Mouse (Mus musculus): ENCODE data around the gene Hmgcl. TPM values are rescaled to one million over a fixed set of nuclear protein-coding genes. Genes with fewer than 3 reads are reported as not detected.

Gene Hmgcl
- total and polyA plus RNA-seq, 2 experiments = 187 to 266 TPM

DNA sequence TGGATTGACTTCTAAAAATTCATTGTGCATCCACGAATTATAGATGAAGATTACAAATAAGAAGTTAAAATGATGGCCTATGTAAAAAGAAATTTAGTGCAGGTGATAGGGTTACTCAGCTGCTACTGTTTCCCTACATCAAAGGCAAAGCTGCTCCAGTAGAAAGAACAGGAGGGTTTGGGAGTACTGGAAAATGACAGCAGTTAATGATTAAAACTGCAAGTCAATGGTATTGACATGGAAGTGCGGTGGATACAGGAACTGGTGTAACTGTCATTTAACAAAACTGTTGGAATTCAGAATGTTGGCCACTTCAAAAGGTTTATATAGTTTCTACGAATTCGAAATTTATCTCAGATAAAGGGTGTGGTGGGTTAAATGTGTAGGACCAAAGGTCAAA lies 48.9 kb downstream of the Hmgcl start:
- H3K4me3 ChIP-seq (ENCODE audit: insufficient read depth, low read depth, low read length) = no peak overlapping the region
- 0 out of 2 replicates have a peak overlapping the region, but pooled peaks have one; percentile 58 for H3K27ac ChIP-seq (replicated peaks; ENCODE audit: insufficient read depth, low read depth, low read length)
- no peak for TF ChIP-seq POLR2A (IDR thresholded peaks at IDR 0.05; ENCODE audit: extremely low read depth, insufficient read depth, low read length)
- TF ChIP-seq CTCF (IDR thresholded peaks at IDR 0.05; ENCODE audit: low read depth, low read length) = no peak
- no peaks in the 10 kb centered on the region for H3K27me3 ChIP-seq (ENCODE audit: control insufficient read depth, insufficient read depth, low read length)
- no peaks in the 10 kb centered on the region for H3K79me2 ChIP-seq (ENCODE audit: control insufficient read depth, insufficient read depth, low read length)
- DNase-seq (ENCODE audit: extremely low read depth, low read depth, low spot score) = peak; percentile 80
- peaks cover 9% of the 10 kb centered on the region; the same call in 1 of the 2 replicates for H3K4me1 ChIP-seq (ENCODE audit: control insufficient read depth, insufficient read depth, low read length)
- no peaks in the 10 kb centered on the region for H3K36me3 ChIP-seq (ENCODE audit: control insufficient read depth, insufficient read depth, low read length)
- H3K9ac ChIP-seq (ENCODE audit: low read depth, low read length) = no peak overlapping the region
- 28% methylated on average over 4 of the region's 4 CpGs for WGBS

DNA sequence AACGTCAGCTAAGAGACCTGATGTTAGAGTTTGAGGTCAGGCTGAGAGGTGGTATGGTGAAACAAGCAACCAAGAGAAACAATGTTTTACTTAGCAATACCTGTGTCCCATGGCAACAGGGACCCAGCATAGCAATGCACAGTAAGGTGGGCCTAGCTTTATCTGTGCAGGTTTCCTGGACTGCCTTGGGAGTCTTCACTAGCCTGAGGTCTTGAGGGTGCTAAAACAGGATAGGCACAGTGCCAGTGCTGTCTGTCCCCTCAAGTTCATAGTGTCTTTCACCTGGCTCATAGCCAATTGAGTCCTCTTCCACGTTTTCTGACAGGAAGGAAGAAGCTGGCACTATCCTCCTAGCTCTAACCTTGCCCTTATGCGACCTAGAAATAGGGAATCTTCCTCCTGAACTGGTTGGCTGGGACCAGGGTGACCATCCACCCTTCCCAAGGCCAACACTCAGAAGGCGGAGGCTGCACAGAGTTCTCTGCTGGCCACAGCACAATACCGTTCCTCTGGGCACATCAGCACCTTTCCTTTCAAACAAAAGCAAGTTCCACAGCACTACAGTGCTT lies 57.9 kb downstream of the Hmgcl start:
- Histone ChIP-seq H3K4me3 (ENCODE audit: insufficient read depth, low read depth, low read length) (no peak overlapping the region), H3K27me3 (ENCODE audit: control insufficient read depth, insufficient read depth, low read length) (no peaks in the 10 kb centered on the region), H3K9ac (ENCODE audit: low read depth, low read length) (no peak overlapping the region), H3K79me2 (ENCODE audit: control insufficient read depth, insufficient read depth, low read length) (no peaks in the 10 kb centered on the region), H3K36me3 (ENCODE audit: control insufficient read depth, insufficient read depth, low read length) (peaks cover 49% of the 10 kb centered on the region), H3K4me1 (ENCODE audit: control insufficient read depth, insufficient read depth, low read length) (peaks cover 7% of the 10 kb centered on the region), H3K27ac (replicated peaks; ENCODE audit: insufficient read depth, low read depth, low read length) (no peak overlapping the region; the same call in 1 of the 2 replicates)
- no peak for DNase-seq (ENCODE audit: extremely low read depth, low read depth, low spot score)
- TF ChIP-seq CTCF (IDR thresholded peaks at IDR 0.05; ENCODE audit: low read depth, low read length) (no peak), POLR2A (IDR thresholded peaks at IDR 0.05; ENCODE audit: extremely low read depth, insufficient read depth, low read length) (no peak)
- WGBS = 52% methylated on average over 5 of the region's 5 CpGs

- TF ChIP-seq POLR2A (IDR thresholded peaks at IDR 0.05; ENCODE audit: extremely low read depth, insufficient read depth, low read length) = no peak
- Histone ChIP-seq H3K79me2 (ENCODE audit: control insufficient read depth, insufficient read depth, low read length) (no peaks in the 10 kb centered on the region), H3K27me3 (ENCODE audit: control insufficient read depth, insufficient read depth, low read length) (no peaks in the 10 kb centered on the region), H3K9ac (ENCODE audit: low read depth, low read length) (no peak overlapping the region), H3K4me3 (ENCODE audit: insufficient read depth, low read depth, low read length) (no peak overlapping the region), H3K4me1 (ENCODE audit: control insufficient read depth, insufficient read depth, low read length) (peaks cover 9% of the 10 kb centered on the region), H3K36me3 (ENCODE audit: control insufficient read depth, insufficient read depth, low read length) (peaks cover 49% of the 10 kb centered on the region), H3K27ac (replicated peaks; ENCODE audit: insufficient read depth, low read depth, low read length) (no peak overlapping the region)
- peak; percentile 80 for DNase-seq (ENCODE audit: extremely low read depth, low read depth, low spot score)
- 40% methylated on average over 2 of the region's 2 CpGs for WGBS
These were observed 58.7 kb downstream of the Hmgcl start for GRCm38 (mm10) chr4:136004921-136005320.

DNA sequence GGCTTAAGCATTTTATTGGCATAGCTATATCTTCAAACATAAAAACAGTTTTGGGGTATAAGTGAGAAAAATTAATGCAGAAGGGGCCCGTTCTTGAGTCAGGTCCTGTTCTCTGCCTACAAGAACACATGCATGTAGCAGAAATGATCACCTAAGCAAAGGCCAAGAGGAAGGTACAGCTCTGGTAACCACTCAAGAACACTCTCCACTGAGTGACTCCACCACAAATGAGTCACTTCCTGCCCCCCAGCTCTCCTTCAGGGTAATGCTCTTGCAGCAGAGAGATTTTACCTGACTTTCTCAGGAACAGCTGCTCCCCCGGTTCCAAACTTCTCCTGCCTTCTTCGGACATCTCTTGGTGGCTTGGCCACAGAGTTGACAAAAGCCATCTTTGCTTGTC lies 60.6 kb downstream of the Hmgcl start:
- peaks cover 68% of the 10 kb centered on the region for H3K36me3 ChIP-seq (ENCODE audit: control insufficient read depth, insufficient read depth, low read length)
- 58% methylated on average over 3 of the region's 3 CpGs for WGBS
- no peak for TF ChIP-seq POLR2A (IDR thresholded peaks at IDR 0.05; ENCODE audit: extremely low read depth, insufficient read depth, low read length)
- TF ChIP-seq CTCF (IDR thresholded peaks at IDR 0.05; ENCODE audit: low read depth, low read length) = no peak

GRCm38 (mm10) chr4:136008782-136009447 lies 62.7 kb downstream of the Hmgcl start:
- TF ChIP-seq CTCF (IDR thresholded peaks at IDR 0.05; ENCODE audit: low read depth, low read length) (no peak), POLR2A (IDR thresholded peaks at IDR 0.05; ENCODE audit: extremely low read depth, insufficient read depth, low read length) (no peak)
- WGBS = 29% methylated on average over 8 of the region's 8 CpGs
- H3K36me3 ChIP-seq (ENCODE audit: control insufficient read depth, insufficient read depth, low read length) = peaks cover 59% of the 10 kb centered on the region
- no peaks in the 10 kb centered on the region for H3K27me3 ChIP-seq (ENCODE audit: control insufficient read depth, insufficient read depth, low read length)
- H3K9ac ChIP-seq (ENCODE audit: low read depth, low read length) = no peak overlapping the region
- peak; percentile 95 for DNase-seq (ENCODE audit: extremely low read depth, low read depth, low spot score)
- H3K79me2 ChIP-seq (ENCODE audit: control insufficient read depth, insufficient read depth, low read length) = no peaks in the 10 kb centered on the region
- no peak overlapping the region for H3K4me3 ChIP-seq (ENCODE audit: insufficient read depth, low read depth, low read length)
- peaks cover 16% of the 10 kb centered on the region for H3K4me1 ChIP-seq (ENCODE audit: control insufficient read depth, insufficient read depth, low read length)
- peak overlapping the region; percentile 80 for H3K27ac ChIP-seq (replicated peaks; ENCODE audit: insufficient read depth, low read depth, low read length)

More for the DNA sequence above, 60.6 kb downstream of the Hmgcl start:
- DNase-seq (ENCODE audit: extremely low read depth, low read depth, low spot score) = no peak
- H3K4me1 ChIP-seq (ENCODE audit: control insufficient read depth, insufficient read depth, low read length) = peaks cover 14% of the 10 kb centered on the region
- 0 out of 2 replicates have a peak overlapping the region, but pooled peaks have one; percentile 12 for H3K27ac ChIP-seq (replicated peaks; ENCODE audit: insufficient read depth, low read depth, low read length)
- no peaks in the 10 kb centered on the region for H3K79me2 ChIP-seq (ENCODE audit: control insufficient read depth, insufficient read depth, low read length)
- H3K27me3 ChIP-seq (ENCODE audit: control insufficient read depth, insufficient read depth, low read length) = no peaks in the 10 kb centered on the region
- no peak overlapping the region for H3K4me3 ChIP-seq (ENCODE audit: insufficient read depth, low read depth, low read length)
- no peak overlapping the region for H3K9ac ChIP-seq (ENCODE audit: low read depth, low read length)

DNA sequence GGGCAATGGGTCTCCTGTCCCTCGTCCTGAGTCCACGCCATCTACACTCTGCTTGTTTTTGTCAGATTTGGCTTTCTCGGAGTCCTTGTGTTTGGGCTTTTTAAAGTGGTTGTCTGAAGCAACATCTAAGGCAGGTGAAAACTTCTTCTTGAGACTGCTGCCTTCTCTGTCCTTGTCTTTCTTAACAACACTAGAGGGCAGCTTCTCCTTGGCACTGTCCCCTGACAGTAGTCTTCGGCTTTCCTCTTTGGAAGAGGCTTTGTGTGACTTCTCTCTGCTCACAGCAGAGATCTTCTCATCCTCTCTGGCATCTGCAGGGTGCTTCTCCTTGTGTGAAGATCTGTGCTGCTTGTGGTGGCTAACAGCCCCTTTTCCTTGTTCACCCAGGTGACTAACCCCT lies 64.3 kb downstream of the Hmgcl start:
- H3K9ac ChIP-seq (ENCODE audit: low read depth, low read length) = no peak overlapping the region
- H3K4me3 ChIP-seq (ENCODE audit: insufficient read depth, low read depth, low read length) = no peak overlapping the region
- peaks cover 9% of the 10 kb centered on the region; the same call in 1 of the 2 replicates for H3K79me2 ChIP-seq (ENCODE audit: control insufficient read depth, insufficient read depth, low read length)
- H3K36me3 ChIP-seq (ENCODE audit: control insufficient read depth, insufficient read depth, low read length) = peaks cover 51% of the 10 kb centered on the region
- no peak for DNase-seq (ENCODE audit: extremely low read depth, low read depth, low spot score)
- peaks cover 14% of the 10 kb centered on the region for H3K4me1 ChIP-seq (ENCODE audit: control insufficient read depth, insufficient read depth, low read length)
- 73% methylated on average over 4 of the region's 4 CpGs for WGBS
- no peaks in the 10 kb centered on the region for H3K27me3 ChIP-seq (ENCODE audit: control insufficient read depth, insufficient read depth, low read length)
- TF ChIP-seq CTCF (IDR thresholded peaks at IDR 0.05; ENCODE audit: low read depth, low read length) (no peak), POLR2A (IDR thresholded peaks at IDR 0.05; ENCODE audit: extremely low read depth, insufficient read depth, low read length) (no peak)
- peak overlapping the region; percentile 22; the same call in 1 of the 2 replicates for H3K27ac ChIP-seq (replicated peaks; ENCODE audit: insufficient read depth, low read depth, low read length)

Other genes starting within 250 kb of the Hmgcl start
- gene Il22ra1, start 218.3 kb upstream of the Hmgcl start, total RNA-seq (2014; rRNA removed) = 1.4 and 1.7 TPM in 2 replicates
- gene Il22ra1, start 218.3 kb upstream of the Hmgcl start, polyA plus RNA-seq (2012; rRNA removed) = 4.1 and 4.5 TPM in 2 replicates
- gene Myom3, start 186.7 kb upstream of the Hmgcl start, total RNA-seq (2014; rRNA removed) = under 0.01 and 0.46 TPM in 2 replicates
- gene Myom3, start 186.7 kb upstream of the Hmgcl start, polyA plus RNA-seq (2012; rRNA removed) = 0.09 and 0.12 TPM in 2 replicates
- gene Srsf10, start 90.7 kb upstream of the Hmgcl start, total RNA-seq (2014; rRNA removed) = 32.9 and 37.0 TPM in 2 replicates
- 31.3 and 36.4 TPM in 2 replicates for gene Srsf10, start 90.7 kb upstream of the Hmgcl start, polyA plus RNA-seq (2012; rRNA removed)
- 37.3 and 56.5 TPM in 2 replicates for gene Pnrc2, start 72.6 kb upstream of the Hmgcl start, total RNA-seq (2014; rRNA removed)
- 6.7 and 12.2 TPM in 2 replicates for gene Pnrc2, start 72.6 kb upstream of the Hmgcl start, polyA plus RNA-seq (2012; rRNA removed)
- 3.0 and 3.9 TPM in 2 replicates for gene Cnr2, start 51.1 kb upstream of the Hmgcl start, total RNA-seq (2014; rRNA removed)
- 1.4 and 2.1 TPM in 2 replicates for gene Cnr2, start 51.1 kb upstream of the Hmgcl start, polyA plus RNA-seq (2012; rRNA removed)
- 45.7 and 46.4 TPM in 2 replicates for gene Fuca1, start 25.7 kb upstream of the Hmgcl start, total RNA-seq (2014; rRNA removed)
- gene Fuca1, start 25.7 kb upstream of the Hmgcl start, polyA plus RNA-seq (2012; rRNA removed) = 54.9 and 58.7 TPM in 2 replicates
- gene Gale, start 17.3 kb downstream of the Hmgcl start, total RNA-seq (2014; rRNA removed) = 34.2 and 38.5 TPM in 2 replicates
- 32.0 and 33.6 TPM in 2 replicates for gene Gale, start 17.3 kb downstream of the Hmgcl start, polyA plus RNA-seq (2012; rRNA removed)
- 21.8 and 25.9 TPM in 2 replicates for gene Lypla2, start 26.2 kb downstream of the Hmgcl start, total RNA-seq (2014; rRNA removed)
- gene Lypla2, start 26.2 kb downstream of the Hmgcl start, polyA plus RNA-seq (2012; rRNA removed) = 113 and 116 TPM in 2 replicates
- gene Pithd1, start 40.8 kb downstream of the Hmgcl start, total RNA-seq (2014; rRNA removed) = 20.3 and 21.0 TPM in 2 replicates
- gene Pithd1, start 40.8 kb downstream of the Hmgcl start, polyA plus RNA-seq (2012; rRNA removed) = 28.8 and 41.0 TPM in 2 replicates
- gene Eloa, start 75.3 kb downstream of the Hmgcl start, total RNA-seq (2014; rRNA removed) = 16.1 and 16.7 TPM in 2 replicates
- 7.3 and 8.1 TPM in 2 replicates for gene Eloa, start 75.3 kb downstream of the Hmgcl start, polyA plus RNA-seq (2012; rRNA removed)
- gene Rpl11, start 107.0 kb downstream of the Hmgcl start, total RNA-seq (2014; rRNA removed) = 474 and 504 TPM in 2 replicates
- gene Rpl11, start 107.0 kb downstream of the Hmgcl start, polyA plus RNA-seq (2012; rRNA removed) = 162 and 170 TPM in 2 replicates
- gene Id3, start 197.0 kb downstream of the Hmgcl start, total RNA-seq (2014; rRNA removed) = 33.2 and 47.4 TPM in 2 replicates
- 181 and 274 TPM in 2 replicates for gene Id3, start 197.0 kb downstream of the Hmgcl start, polyA plus RNA-seq (2012; rRNA removed)
- 0.40 and 0.46 TPM in 2 replicates for gene E2f2, start 225.9 kb downstream of the Hmgcl start, total RNA-seq (2014; rRNA removed)
- 0.75 and 0.76 TPM in 2 replicates for gene E2f2, start 225.9 kb downstream of the Hmgcl start, polyA plus RNA-seq (2012; rRNA removed)

Data from liver, adult 2 months (tissue).